Mouse (Mus musculus): ENCODE results near the gene Hopx. TPM values are rescaled to one million over a fixed set of nuclear protein-coding genes. Genes with fewer than 3 reads are reported as not detected.

Hopx gene
- polyA plus RNA-seq, 1 experiment, result 6.3 TPM

- Histone ChIP-seq H3K4me3 (ENCODE audit: insufficient read depth, low read length) (peak overlapping the region; percentile 65), H3K4me1 (ENCODE audit: control insufficient read depth, insufficient read depth, low read length) (peaks cover 3% of the 10 kb centered on the region; the same call in 1 of the 2 replicates), H3K27ac (ENCODE audit: insufficient read depth, low read length) (no peak overlapping the region)
- TF ChIP-seq POLR2A (IDR thresholded peaks at IDR 0.05; ENCODE audit: low read depth, low read length) (0 out of 2 replicates have a peak, but pooled peaks have one; percentile 24), CTCF (IDR thresholded peaks at IDR 0.05; ENCODE audit: borderline replicate concordance, insufficient read depth, low read length) (no peak)
Measured at GRCm38 (mm10) chr5:77094510-77095491, 20.1 kb downstream of the Hopx start.

- Histone ChIP-seq H3K4me3 (ENCODE audit: insufficient read depth, low read length) (peak overlapping the region; percentile 17; the same call in 1 of the 2 replicates), H3K4me1 (ENCODE audit: control insufficient read depth, insufficient read depth, low read length) (peaks cover 3% of the 10 kb centered on the region; the same call in 1 of the 2 replicates), H3K27ac (ENCODE audit: insufficient read depth, low read length) (no peak overlapping the region)
- TF ChIP-seq CTCF (IDR thresholded peaks at IDR 0.05; ENCODE audit: borderline replicate concordance, insufficient read depth, low read length) (no peak), POLR2A (IDR thresholded peaks at IDR 0.05; ENCODE audit: low read depth, low read length) (no peak)
Measured at GRCm38 (mm10) chr5:77093961-77094360, 21.0 kb downstream of the Hopx start.

GRCm38 (mm10) chr5:77092531-77092930 is 22.4 kb downstream of the Hopx start:
- Histone ChIP-seq H3K4me3 (ENCODE audit: insufficient read depth, low read length) (no peak overlapping the region), H3K27ac (ENCODE audit: insufficient read depth, low read length) (no peak overlapping the region), H3K4me1 (ENCODE audit: control insufficient read depth, insufficient read depth, low read length) (peaks cover 3% of the 10 kb centered on the region; the same call in 1 of the 2 replicates)
- TF ChIP-seq CTCF (IDR thresholded peaks at IDR 0.05; ENCODE audit: borderline replicate concordance, insufficient read depth, low read length) (no peak), POLR2A (IDR thresholded peaks at IDR 0.05; ENCODE audit: low read depth, low read length) (no peak)

- TF ChIP-seq CTCF (IDR thresholded peaks at IDR 0.05; ENCODE audit: borderline replicate concordance, insufficient read depth, low read length), result no peak
- TF ChIP-seq POLR2A (IDR thresholded peaks at IDR 0.05; ENCODE audit: low read depth, low read length), result no peak
- Histone ChIP-seq H3K4me3 (ENCODE audit: insufficient read depth, low read length) (no peak overlapping the region), H3K4me1 (ENCODE audit: control insufficient read depth, insufficient read depth, low read length) (peaks cover 3% of the 10 kb centered on the region; the same call in 1 of the 2 replicates), H3K27ac (ENCODE audit: insufficient read depth, low read length) (no peak overlapping the region)
Measured at GRCm38 (mm10) chr5:77091923-77092322, 23.0 kb downstream of the Hopx start.

GRCm38 (mm10) chr5:77090521-77091096 is 24.3 kb downstream of the Hopx start:
- Histone ChIP-seq H3K27ac (ENCODE audit: insufficient read depth, low read length) (no peak overlapping the region), H3K4me3 (ENCODE audit: insufficient read depth, low read length) (no peak overlapping the region), H3K4me1 (ENCODE audit: control insufficient read depth, insufficient read depth, low read length) (peaks cover 3% of the 10 kb centered on the region; the same call in 1 of the 2 replicates)
- TF ChIP-seq POLR2A (IDR thresholded peaks at IDR 0.05; ENCODE audit: low read depth, low read length), result no peak
- no peak for TF ChIP-seq CTCF (IDR thresholded peaks at IDR 0.05; ENCODE audit: borderline replicate concordance, insufficient read depth, low read length)

- Histone ChIP-seq H3K4me1 (ENCODE audit: control insufficient read depth, insufficient read depth, low read length) (peaks cover 3% of the 10 kb centered on the region; the same call in 1 of the 2 replicates), H3K4me3 (ENCODE audit: insufficient read depth, low read length) (no peak overlapping the region), H3K27ac (ENCODE audit: insufficient read depth, low read length) (no peak overlapping the region)
- TF ChIP-seq CTCF (IDR thresholded peaks at IDR 0.05; ENCODE audit: borderline replicate concordance, insufficient read depth, low read length), result no peak
- no peak for TF ChIP-seq POLR2A (IDR thresholded peaks at IDR 0.05; ENCODE audit: low read depth, low read length)
Measured at GRCm38 (mm10) chr5:77089901-77090300, 25.0 kb downstream of the Hopx start.

- H3K27ac ChIP-seq (ENCODE audit: insufficient read depth, low read length), result no peak overlapping the region
- no peak overlapping the region for H3K4me3 ChIP-seq (ENCODE audit: insufficient read depth, low read length)
- H3K4me1 ChIP-seq (ENCODE audit: control insufficient read depth, insufficient read depth, low read length), result peaks cover 3% of the 10 kb centered on the region; the same call in 1 of the 2 replicates
- peak; percentile 37; the same call in 1 of the 2 replicates for TF ChIP-seq CTCF (IDR thresholded peaks at IDR 0.05; ENCODE audit: borderline replicate concordance, insufficient read depth, low read length)
- TF ChIP-seq POLR2A (IDR thresholded peaks at IDR 0.05; ENCODE audit: low read depth, low read length), result no peak
Measured at GRCm38 (mm10) chr5:77089294-77089693, 25.6 kb downstream of the Hopx start.

GRCm38 (mm10) chr5:77087122-77087521 is 27.8 kb downstream of the Hopx start:
- TF ChIP-seq POLR2A (IDR thresholded peaks at IDR 0.05; ENCODE audit: low read depth, low read length) (no peak), CTCF (IDR thresholded peaks at IDR 0.05; ENCODE audit: borderline replicate concordance, insufficient read depth, low read length) (no peak)
- Histone ChIP-seq H3K4me1 (ENCODE audit: control insufficient read depth, insufficient read depth, low read length) (no peaks in the 10 kb centered on the region; the same call in 1 of the 2 replicates), H3K4me3 (ENCODE audit: insufficient read depth, low read length) (no peak overlapping the region), H3K27ac (ENCODE audit: insufficient read depth, low read length) (no peak overlapping the region)

- H3K4me3 ChIP-seq (ENCODE audit: insufficient read depth, low read length), result no peak overlapping the region
- H3K27ac ChIP-seq (ENCODE audit: insufficient read depth, low read length), result no peak overlapping the region
- no peaks in the 10 kb centered on the region; the same call in none of the 2 replicates for H3K4me1 ChIP-seq (ENCODE audit: control insufficient read depth, insufficient read depth, low read length)
- TF ChIP-seq CTCF (IDR thresholded peaks at IDR 0.05; ENCODE audit: borderline replicate concordance, insufficient read depth, low read length) (no peak), POLR2A (IDR thresholded peaks at IDR 0.05; ENCODE audit: low read depth, low read length) (no peak)
Measured at GRCm38 (mm10) chr5:77086541-77086940, 28.4 kb downstream of the Hopx start.

Data from embryonic fibroblast, embryonic 13.5 days (primary cell).